Mouse (Mus musculus): Measurements from ENCODE around the gene Patl1. TPM values are rescaled to one million over a fixed set of nuclear protein-coding genes. Genes with fewer than 3 reads are reported as not detected.
"Not testable (repeated sequence)": the region's sequence is repeated elsewhere in the genome, so short reads cannot be mapped to it uniquely, and the experiment has no call there.

The Patl1 gene
- polyA plus RNA-seq, 1 experiment from 2014 or later = 9.4 TPM

DNA sequence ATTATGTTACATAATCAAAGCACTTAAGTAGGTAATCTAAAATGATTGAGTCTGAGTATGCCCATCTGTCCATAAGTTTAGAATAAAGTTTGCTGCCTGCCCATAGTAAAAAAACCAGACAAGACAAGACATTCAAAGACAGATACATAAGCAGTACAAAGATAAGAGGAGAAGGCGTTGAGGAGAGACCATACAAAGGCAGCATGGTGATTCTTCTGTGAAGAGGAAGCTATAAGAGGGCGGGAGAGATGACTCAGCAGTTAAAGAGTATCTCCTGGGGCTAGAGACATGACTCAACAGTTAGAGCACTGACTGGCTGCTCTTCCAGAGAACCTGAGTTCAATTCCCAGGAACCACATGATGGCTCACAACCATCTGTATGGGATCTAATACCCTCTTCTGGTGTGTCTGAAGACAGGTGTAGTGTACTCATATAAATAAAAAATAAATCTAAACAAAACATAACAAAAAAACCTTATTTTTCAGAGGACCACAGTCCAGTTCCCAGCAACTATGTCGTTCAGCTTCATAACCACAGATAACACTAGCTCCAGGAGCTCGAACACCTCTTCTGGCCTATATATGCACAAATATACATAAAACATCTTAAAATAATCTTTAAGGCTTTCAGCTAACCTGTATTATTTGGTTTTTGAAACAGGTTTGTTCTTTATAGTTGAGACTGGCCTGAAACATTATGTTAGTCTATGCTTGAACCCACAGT, 16.0 kb downstream of the Patl1 start:
- Histone ChIP-seq H3K27ac (ENCODE audit: low read length) (no peak overlapping the region), H3K27me3 (replicated peaks; ENCODE audit: insufficient read depth, low read length) (no peaks in the 10 kb centered on the region), H3K4me2 (replicated peaks; ENCODE audit: low read depth, low read length) (no peak overlapping the region), H3K9me3 (ENCODE audit: low read length) (no peaks in the 10 kb centered on the region), H3K4me1 (ENCODE audit: insufficient read depth, low read depth, low read length) (no peaks in the 10 kb centered on the region), H3K36me3 (ENCODE audit: insufficient read depth, low read length) (peaks cover 38% of the 10 kb centered on the region), H3K9ac (replicated peaks; ENCODE audit: low read depth) (no peak overlapping the region), H3K4me3 (ENCODE audit: low read depth, low read length) (no peak overlapping the region)
- TF ChIP-seq CTCF (IDR thresholded peaks at IDR 0.05) = no peak
- TF ChIP-seq EP300 (IDR thresholded peaks at IDR 0.05) = no peak
- no peak for ATAC-seq
- WGBS = 92% methylated on average over 4 of the region's 4 CpGs
- DNase-seq (ENCODE audit: low spot score) = no peak

DNA sequence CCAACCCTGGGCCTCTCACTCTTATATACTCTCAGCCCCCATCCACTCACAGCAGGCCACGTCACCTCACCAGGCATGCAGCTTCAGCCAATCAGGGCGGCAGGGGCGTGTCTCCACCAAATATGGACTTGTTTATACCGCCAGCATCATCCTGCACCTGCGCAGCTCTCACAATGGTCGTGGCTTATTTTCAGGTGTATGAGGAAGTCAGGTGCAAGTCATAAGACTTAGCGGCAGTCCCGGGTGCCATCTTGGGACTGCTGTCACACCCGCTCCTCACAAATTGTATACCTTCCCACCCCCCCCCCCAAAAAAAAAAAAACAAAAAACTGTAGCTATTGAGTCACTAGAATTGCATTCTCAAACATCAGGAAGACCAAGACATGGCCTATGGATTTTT, 34.3 kb downstream of the Patl1 start:
- not testable (repeated sequence) for H3K27me3 ChIP-seq (replicated peaks; ENCODE audit: insufficient read depth, low read length); H3K9ac ChIP-seq (replicated peaks; ENCODE audit: low read depth); DNase-seq (ENCODE audit: low spot score); H3K9me3 ChIP-seq (ENCODE audit: low read length); H3K4me1 ChIP-seq (ENCODE audit: insufficient read depth, low read depth, low read length); ATAC-seq; H3K27ac ChIP-seq (ENCODE audit: low read length); H3K4me3 ChIP-seq (ENCODE audit: low read depth, low read length); H3K4me2 ChIP-seq (replicated peaks; ENCODE audit: low read depth, low read length)
- WGBS = 99% methylated on average over 9 of the region's 9 CpGs
- peaks cover 24% of the 10 kb centered on the region; the same call in 1 of the 2 replicates for H3K36me3 ChIP-seq (ENCODE audit: insufficient read depth, low read length)

DNA sequence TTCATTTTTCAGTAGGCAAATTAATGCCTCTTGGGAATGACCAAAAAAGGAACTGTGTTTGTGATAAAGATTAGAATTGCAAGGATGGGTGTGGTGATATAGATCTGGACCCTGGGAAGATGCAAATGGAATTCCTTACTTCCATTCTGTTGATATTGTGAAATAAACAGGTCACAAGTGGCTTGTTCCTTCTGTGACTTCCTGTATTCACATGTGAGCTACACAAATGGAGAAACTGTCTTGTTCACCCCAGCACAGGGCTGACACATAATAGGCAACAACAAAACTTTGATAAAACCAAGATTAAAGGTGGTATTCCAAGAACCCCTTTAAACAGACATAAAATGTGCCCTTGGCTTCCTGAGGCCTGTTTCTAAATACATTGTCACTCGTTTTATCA, 37.7 kb downstream of the Patl1 start:
- H3K27ac ChIP-seq (ENCODE audit: low read length) = no peak overlapping the region
- ATAC-seq (no peak), DNase-seq (ENCODE audit: low spot score) (no peak)
- WGBS = 35% methylated on average over 1 of the region's 1 CpGs
- H3K27me3 ChIP-seq (replicated peaks; ENCODE audit: insufficient read depth, low read length) = no peaks in the 10 kb centered on the region
- no peak overlapping the region for H3K9ac ChIP-seq (replicated peaks; ENCODE audit: low read depth)
- no peak overlapping the region for H3K4me2 ChIP-seq (replicated peaks; ENCODE audit: low read depth, low read length)
- H3K9me3 ChIP-seq (ENCODE audit: low read length) = no peaks in the 10 kb centered on the region
- no peak for TF ChIP-seq CTCF (IDR thresholded peaks at IDR 0.05)
- TF ChIP-seq EP300 (IDR thresholded peaks at IDR 0.05) = no peak
- H3K4me1 ChIP-seq (ENCODE audit: insufficient read depth, low read depth, low read length) = no peaks in the 10 kb centered on the region
- H3K4me3 ChIP-seq (ENCODE audit: low read depth, low read length) = no peak overlapping the region
- H3K36me3 ChIP-seq (ENCODE audit: insufficient read depth, low read length) = no peaks in the 10 kb centered on the region

DNA sequence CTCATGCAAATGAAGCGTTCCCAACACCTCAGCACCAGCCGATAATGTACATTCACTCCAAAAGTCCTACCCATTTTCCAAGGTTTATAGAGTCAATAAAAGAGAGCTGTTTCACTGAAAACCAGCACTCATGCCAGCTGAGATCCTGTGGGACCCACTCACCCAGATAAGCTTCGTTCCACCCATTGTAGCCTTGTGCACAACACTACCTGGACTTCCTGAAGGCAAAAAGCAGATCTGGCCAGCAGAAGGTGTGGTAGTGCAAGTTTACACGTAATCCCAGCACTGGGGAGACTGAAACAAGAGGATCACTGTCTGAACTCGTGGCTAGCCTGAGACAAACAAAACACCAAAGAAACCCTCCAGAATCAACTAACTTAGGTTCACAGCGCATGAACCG, 38.5 kb downstream of the Patl1 start:
- TF ChIP-seq EP300 (IDR thresholded peaks at IDR 0.05) (no peak), CTCF (IDR thresholded peaks at IDR 0.05) (no peak)
- Histone ChIP-seq H3K9me3 (ENCODE audit: low read length) (no peaks in the 10 kb centered on the region), H3K4me2 (replicated peaks; ENCODE audit: low read depth, low read length) (no peak overlapping the region), H3K4me3 (ENCODE audit: low read depth, low read length) (no peak overlapping the region), H3K9ac (replicated peaks; ENCODE audit: low read depth) (no peak overlapping the region), H3K27me3 (replicated peaks; ENCODE audit: insufficient read depth, low read length) (no peaks in the 10 kb centered on the region), H3K36me3 (ENCODE audit: insufficient read depth, low read length) (no peaks in the 10 kb centered on the region), H3K4me1 (ENCODE audit: insufficient read depth, low read depth, low read length) (no peaks in the 10 kb centered on the region), H3K27ac (ENCODE audit: low read length) (no peak overlapping the region)
- ATAC-seq (no peak), DNase-seq (ENCODE audit: low spot score) (no peak)
- WGBS = 66% methylated on average over 7 of the region's 7 CpGs

DNA sequence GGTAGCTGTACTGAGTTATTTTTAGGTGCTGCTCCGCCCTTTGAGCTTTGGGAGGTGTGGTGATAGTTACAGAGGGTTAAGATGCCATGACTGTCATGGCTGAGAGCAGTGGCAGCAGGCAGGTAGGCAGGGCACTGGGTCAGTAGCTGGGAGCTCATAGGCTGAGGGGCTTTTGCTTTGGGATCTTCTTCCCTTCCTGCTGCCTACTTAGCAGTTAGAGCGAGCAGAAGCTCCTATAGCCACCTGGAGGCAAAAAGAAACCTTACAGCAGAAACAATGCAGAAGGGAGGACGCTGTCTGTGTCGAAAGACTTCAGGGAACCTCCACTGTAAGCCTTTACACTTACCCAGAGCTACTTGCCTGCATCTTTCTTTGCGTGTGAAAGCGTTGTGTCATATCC, 42.0 kb downstream of the Patl1 start:
- no peak overlapping the region for H3K4me3 ChIP-seq (ENCODE audit: low read depth, low read length)
- H3K27ac ChIP-seq (ENCODE audit: low read length) = no peak overlapping the region
- 46% methylated on average over 6 of the region's 6 CpGs for WGBS
- H3K9me3 ChIP-seq (ENCODE audit: low read length) = no peaks in the 10 kb centered on the region
- TF ChIP-seq CTCF (IDR thresholded peaks at IDR 0.05) (no peak; the same call in 1 of the 2 replicates), EP300 (IDR thresholded peaks at IDR 0.05) (no peak)
- H3K36me3 ChIP-seq (ENCODE audit: insufficient read depth, low read length) = no peaks in the 10 kb centered on the region
- no peaks in the 10 kb centered on the region for H3K27me3 ChIP-seq (replicated peaks; ENCODE audit: insufficient read depth, low read length)
- H3K4me2 ChIP-seq (replicated peaks; ENCODE audit: low read depth, low read length) = no peak overlapping the region
- H3K4me1 ChIP-seq (ENCODE audit: insufficient read depth, low read depth, low read length) = no peaks in the 10 kb centered on the region
- ATAC-seq = no peak
- no peak overlapping the region for H3K9ac ChIP-seq (replicated peaks; ENCODE audit: low read depth)
- no peak for DNase-seq (ENCODE audit: low spot score)

DNA sequence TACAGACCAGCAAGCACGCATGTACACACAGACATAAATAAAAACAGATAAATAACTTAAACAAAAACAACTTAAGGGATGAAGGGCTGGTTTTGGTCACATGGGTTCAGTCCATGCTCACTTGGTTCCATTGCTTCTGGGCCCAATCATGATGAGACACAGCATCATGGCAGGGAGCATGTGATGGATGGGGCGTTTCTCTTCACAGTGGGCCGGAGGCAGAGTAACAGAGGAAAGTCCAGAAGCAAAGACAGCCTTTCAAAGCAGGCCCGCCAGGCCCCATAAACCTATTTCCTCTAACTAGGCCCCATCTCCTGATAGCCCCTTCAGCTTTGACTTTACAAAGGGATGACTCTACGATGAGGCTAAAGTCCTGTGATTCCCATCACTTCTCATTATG, 44.4 kb downstream of the Patl1 start:
- 80% methylated on average over 5 of the region's 5 CpGs for WGBS
- no peaks in the 10 kb centered on the region for H3K27me3 ChIP-seq (replicated peaks; ENCODE audit: insufficient read depth, low read length)
- ATAC-seq = no peak
- H3K27ac ChIP-seq (ENCODE audit: low read length) = no peak overlapping the region
- no peak for DNase-seq (ENCODE audit: low spot score)
- no peak overlapping the region for H3K9ac ChIP-seq (replicated peaks; ENCODE audit: low read depth)
- H3K4me2 ChIP-seq (replicated peaks; ENCODE audit: low read depth, low read length) = no peak overlapping the region
- no peaks in the 10 kb centered on the region for H3K4me1 ChIP-seq (ENCODE audit: insufficient read depth, low read depth, low read length)
- no peak overlapping the region for H3K4me3 ChIP-seq (ENCODE audit: low read depth, low read length)
- H3K36me3 ChIP-seq (ENCODE audit: insufficient read depth, low read length) = no peaks in the 10 kb centered on the region
- no peak for TF ChIP-seq CTCF (IDR thresholded peaks at IDR 0.05)
- no peak for TF ChIP-seq EP300 (IDR thresholded peaks at IDR 0.05)
- H3K9me3 ChIP-seq (ENCODE audit: low read length) = no peaks in the 10 kb centered on the region

DNA sequence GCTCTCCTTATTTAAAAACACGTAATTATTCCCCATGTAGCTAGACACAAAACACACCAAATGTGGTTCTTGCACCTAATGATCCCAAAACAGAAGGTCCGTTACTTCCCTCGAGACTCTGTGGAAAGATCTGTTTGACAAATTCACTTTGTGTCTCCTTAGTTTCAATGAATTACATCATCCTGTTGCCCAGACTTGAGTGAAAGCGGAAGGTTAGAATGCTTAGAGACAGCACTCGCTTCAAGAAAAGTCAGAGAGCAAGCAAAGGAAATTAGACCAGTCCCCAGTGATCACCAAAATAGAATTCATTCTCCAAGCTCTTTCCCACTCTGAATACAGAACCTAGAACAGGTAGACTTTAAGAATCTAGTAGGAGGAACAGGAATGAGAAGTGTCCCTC, 45.2 kb downstream of the Patl1 start:
- Histone ChIP-seq H3K36me3 (ENCODE audit: insufficient read depth, low read length) (no peaks in the 10 kb centered on the region), H3K9me3 (ENCODE audit: low read length) (no peaks in the 10 kb centered on the region), H3K9ac (replicated peaks; ENCODE audit: low read depth) (no peak overlapping the region), H3K4me1 (ENCODE audit: insufficient read depth, low read depth, low read length) (no peaks in the 10 kb centered on the region), H3K27me3 (replicated peaks; ENCODE audit: insufficient read depth, low read length) (no peaks in the 10 kb centered on the region), H3K27ac (ENCODE audit: low read length) (no peak overlapping the region), H3K4me2 (replicated peaks; ENCODE audit: low read depth, low read length) (no peak overlapping the region), H3K4me3 (ENCODE audit: low read depth, low read length) (no peak overlapping the region)
- 88% methylated on average over 5 of the region's 5 CpGs for WGBS
- ATAC-seq = no peak
- no peak for DNase-seq (ENCODE audit: low spot score)
- TF ChIP-seq CTCF (IDR thresholded peaks at IDR 0.05) = no peak
- TF ChIP-seq EP300 (IDR thresholded peaks at IDR 0.05) = no peak
